Mouse (Mus musculus): Measurements from ENCODE around the gene Ssc5d. TPM values are rescaled to one million over a fixed set of nuclear protein-coding genes. Genes with fewer than 3 reads are reported as not detected.
A peak's percentile ranks its signal among the peaks of the same experiment; 100 is the strongest.

Gene Ssc5d
- polyA plus RNA-seq, 1 experiment from 2014 or later, result 1.3 TPM

DNA sequence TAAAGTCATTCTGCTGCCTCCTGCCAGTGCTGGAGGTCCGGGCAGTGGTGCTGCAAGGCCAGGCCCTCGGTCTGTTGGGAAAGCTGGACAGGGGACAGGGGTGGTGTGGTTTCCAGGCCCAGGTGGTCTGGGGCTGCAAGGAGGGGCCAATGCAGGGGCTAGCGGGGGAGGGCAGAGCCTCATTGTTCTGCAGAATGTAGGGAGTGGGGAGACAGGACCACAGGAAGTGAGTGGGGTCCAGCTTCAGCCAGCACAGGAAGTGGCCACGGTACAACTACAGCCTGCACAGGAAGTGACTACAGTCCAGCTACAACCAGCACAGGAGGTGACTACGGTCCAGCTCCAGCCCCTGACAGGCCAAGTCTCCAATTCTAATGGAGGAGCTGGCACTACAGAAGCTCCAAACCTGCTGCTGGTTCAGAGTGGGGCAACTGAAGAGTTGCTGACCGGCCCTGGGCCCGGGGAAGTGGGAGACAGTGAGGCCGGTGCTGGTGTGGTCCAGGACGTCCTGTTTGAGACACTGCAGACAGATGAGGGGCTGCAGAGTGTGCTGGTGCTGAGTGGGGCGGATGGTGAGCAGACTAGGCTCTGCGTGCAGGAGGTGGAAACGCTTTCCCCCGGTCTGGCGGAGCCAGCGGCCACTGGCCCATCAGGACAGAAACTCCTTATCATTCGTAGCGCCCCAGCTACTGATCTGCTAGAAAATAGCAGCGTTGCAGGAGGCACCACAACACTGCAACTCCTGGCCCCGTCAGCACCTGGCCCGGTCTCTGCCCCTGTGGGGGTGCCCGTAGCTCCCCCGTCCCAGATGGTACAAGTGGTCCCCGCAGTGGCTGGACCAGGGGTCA is 4.4 kb upstream of the Ssc5d start:
- Histone ChIP-seq H3K9me3 (no peaks in the 10 kb centered on the region), H3K27me3 (no peaks in the 10 kb centered on the region), H3K9ac (peak overlapping the region; percentile 57; the same call in 1 of the 2 replicates), H3K27ac (replicated peaks) (peak overlapping the region; percentile 99), H3K4me3 (no peak overlapping the region), H3K36me3 (peaks cover 23% of the 10 kb centered on the region; the same call in 1 of the 2 replicates), H3K4me2 (peak overlapping the region; percentile 96), H3K4me1 (replicated peaks) (peaks cover 63% of the 10 kb centered on the region)
- 58% methylated on average over 23 of the region's 23 CpGs for WGBS
- ATAC-seq (ENCODE audit: low FRiP score, low read depth), result no peak

DNA sequence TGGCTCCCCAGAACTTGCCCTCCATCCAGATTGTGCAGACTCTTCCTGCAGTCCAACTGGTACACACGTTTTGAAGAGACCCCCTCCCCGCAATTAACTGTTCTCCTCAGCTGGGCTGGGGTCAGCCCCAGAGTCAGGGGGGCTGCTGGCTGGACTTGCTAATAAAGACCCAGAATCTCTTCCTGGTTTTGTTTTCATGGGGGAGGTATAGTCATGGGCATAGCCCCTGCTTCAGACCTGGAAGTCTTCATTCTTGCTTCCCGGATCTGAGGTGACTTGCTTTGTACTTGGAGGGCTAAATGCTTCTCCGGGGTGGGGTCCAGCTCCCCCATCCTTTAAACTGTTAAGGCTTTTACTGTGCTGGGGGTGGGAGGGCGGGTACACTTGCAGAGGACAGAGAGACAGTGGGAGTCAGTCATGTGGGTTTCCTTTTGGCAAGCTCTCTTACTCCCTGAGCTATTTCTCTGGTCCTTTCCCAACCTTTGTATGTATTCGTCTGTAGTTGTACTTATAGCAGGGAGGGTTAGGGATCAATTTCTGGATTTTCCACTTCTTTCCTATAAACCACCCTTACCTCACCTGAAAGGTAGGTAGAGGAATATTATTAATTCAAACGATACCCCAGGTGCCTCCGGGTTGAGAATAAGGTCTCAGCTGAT is 3.6 kb upstream of the Ssc5d start, which contains the start of gene Nat14:
Gene Nat14, plus strand, starts transcription at position 205 of the 659 bp plus-strand sequence.
- H3K9ac ChIP-seq, result peak within 1 kb of the TSS; percentile 57
- peaks cover 23% of the 10 kb centered on the region; the same call in 1 of the 2 replicates for H3K36me3 ChIP-seq
- WGBS, result 29% methylated on average over 8 of the region's 8 CpGs
- H3K4me3 ChIP-seq, result peak within 1 kb of the TSS; percentile 42
- H3K27me3 ChIP-seq, result no peaks in the 10 kb centered on the region
- H3K4me2 ChIP-seq, result peak within 1 kb of the TSS; percentile 96
- peaks cover 57% of the 10 kb centered on the region for H3K4me1 ChIP-seq (replicated peaks)
- ATAC-seq (ENCODE audit: low FRiP score, low read depth), result 0 out of 2 replicates have a peak, but pooled peaks have one; percentile 2
- peak within 1 kb of the TSS; percentile 99 for H3K27ac ChIP-seq (replicated peaks)
- H3K9me3 ChIP-seq, result no peaks in the 10 kb centered on the region

DNA sequence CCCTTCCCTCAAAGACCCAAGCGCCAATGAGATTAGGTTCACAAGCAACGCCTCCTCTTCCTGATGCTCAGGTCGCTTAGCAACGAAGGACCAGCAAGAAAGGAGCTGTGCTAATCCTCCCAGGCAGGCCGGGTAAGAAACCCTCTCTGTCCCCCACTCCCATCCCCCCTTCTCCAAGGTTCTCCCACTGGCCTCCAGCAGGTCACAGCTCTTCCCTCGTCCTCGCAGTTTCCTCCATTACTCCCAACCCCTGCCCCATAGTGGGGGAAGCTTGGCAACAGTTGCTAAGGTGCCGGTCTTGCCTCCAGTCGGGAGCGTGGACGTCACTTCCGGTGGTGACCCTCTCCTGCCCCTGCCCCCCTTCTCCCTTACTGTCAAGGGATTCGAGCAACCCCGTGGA is 3.1 kb upstream of the Ssc5d start:
- WGBS, result 0% methylated on average over 14 of the region's 14 CpGs
- peak overlapping the region; percentile 96 for H3K4me2 ChIP-seq
- H3K27ac ChIP-seq (replicated peaks), result peak overlapping the region; percentile 99
- peaks cover 23% of the 10 kb centered on the region; the same call in 1 of the 2 replicates for H3K36me3 ChIP-seq
- H3K9me3 ChIP-seq, result no peaks in the 10 kb centered on the region
- peak; percentile 84 for ATAC-seq (ENCODE audit: low FRiP score, low read depth)
- peak overlapping the region; percentile 42 for H3K4me3 ChIP-seq
- peaks cover 53% of the 10 kb centered on the region for H3K4me1 ChIP-seq (replicated peaks)
- no peaks in the 10 kb centered on the region for H3K27me3 ChIP-seq
- peak overlapping the region; percentile 57 for H3K9ac ChIP-seq

DNA sequence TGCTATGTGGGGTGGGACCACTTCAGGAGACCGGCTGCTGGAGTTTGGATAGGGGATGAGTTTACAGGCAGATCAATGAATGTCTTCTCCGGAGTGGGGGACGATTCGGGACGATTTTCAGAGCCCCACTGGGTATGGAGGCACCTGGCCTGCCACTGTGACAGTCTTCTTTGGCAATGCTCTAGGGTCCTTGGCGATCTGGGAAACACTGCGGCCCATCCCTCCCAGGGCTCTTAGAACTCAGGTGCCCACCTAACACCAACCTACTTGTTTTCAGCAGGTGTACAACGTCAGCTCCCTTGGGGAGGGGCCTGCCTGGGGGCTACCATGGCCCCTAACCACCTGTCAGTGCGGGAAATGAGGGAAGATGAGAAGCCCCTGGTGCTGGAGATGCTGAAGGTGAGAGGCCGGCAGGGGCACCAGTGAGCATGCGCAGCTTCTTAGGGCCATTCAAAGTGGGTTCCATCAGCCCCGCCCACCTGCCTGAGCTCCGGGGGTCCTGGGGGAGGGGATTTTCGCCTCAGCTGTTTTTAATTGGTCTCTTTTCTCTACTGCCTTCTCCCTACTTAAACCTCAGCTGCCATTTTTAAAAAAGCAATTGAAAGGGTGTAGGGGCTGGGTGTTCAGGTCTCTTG is 2.5 kb upstream of the Ssc5d start:
- under 1% methylated on average over 14 of the region's 14 CpGs for WGBS
- no peaks in the 10 kb centered on the region for H3K27me3 ChIP-seq
- ATAC-seq (ENCODE audit: low FRiP score, low read depth), result peak; percentile 50
- peak overlapping the region; percentile 57 for H3K9ac ChIP-seq
- peaks cover 53% of the 10 kb centered on the region for H3K4me1 ChIP-seq (replicated peaks)
- H3K4me2 ChIP-seq, result peak overlapping the region; percentile 96
- H3K27ac ChIP-seq (replicated peaks), result peak overlapping the region; percentile 99
- H3K36me3 ChIP-seq, result peaks cover 23% of the 10 kb centered on the region; the same call in 1 of the 2 replicates
- H3K9me3 ChIP-seq, result no peaks in the 10 kb centered on the region
- peak overlapping the region; percentile 42 for H3K4me3 ChIP-seq

DNA sequence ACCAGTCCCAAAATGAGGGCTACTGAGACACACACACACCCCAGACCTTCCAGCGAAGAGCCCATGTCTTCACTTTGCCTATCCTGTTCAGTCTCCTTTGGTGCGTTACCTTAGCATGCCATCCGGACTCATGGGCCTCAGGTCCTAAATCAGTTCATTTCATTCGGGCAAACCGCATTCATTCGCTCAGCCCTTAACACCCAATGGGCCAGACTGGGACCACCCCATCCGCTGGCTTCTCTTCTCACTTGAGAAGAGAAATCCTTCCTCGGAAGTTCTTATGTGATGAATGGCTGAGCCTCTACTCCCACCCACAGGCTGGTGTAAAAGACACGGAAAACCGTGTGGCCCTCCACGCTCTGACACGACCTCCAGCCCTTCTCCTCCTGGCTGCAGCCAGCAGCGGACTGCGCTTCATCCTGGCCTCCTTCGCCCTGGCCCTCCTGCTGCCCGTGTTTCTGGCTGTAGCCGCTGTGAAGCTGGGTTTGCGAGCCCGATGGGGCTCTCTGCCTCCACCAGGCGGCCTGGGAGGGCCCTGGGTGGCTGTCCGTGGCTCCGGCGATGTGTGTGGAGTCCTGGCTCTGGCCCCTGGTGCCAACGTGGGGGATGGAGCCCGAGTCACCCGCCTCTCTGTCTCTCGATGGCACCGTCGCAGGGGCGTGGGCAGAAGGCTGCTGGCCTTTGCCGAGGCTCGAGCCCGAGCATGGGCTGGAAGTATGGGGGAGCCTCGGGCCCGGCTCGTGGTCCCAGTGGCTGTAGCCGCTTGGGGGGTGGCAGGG is 1.8 kb upstream of the Ssc5d start:
- Histone ChIP-seq H3K36me3 (peaks cover 21% of the 10 kb centered on the region; the same call in 1 of the 2 replicates), H3K9me3 (no peaks in the 10 kb centered on the region), H3K27me3 (no peaks in the 10 kb centered on the region), H3K4me1 (replicated peaks) (peaks cover 53% of the 10 kb centered on the region), H3K4me3 (peak overlapping the region; percentile 42), H3K4me2 (peak overlapping the region; percentile 96), H3K9ac (peak overlapping the region; percentile 57), H3K27ac (replicated peaks) (peak overlapping the region; percentile 99)
- 0 out of 2 replicates have a peak, but pooled peaks have one; percentile 1 for ATAC-seq (ENCODE audit: low FRiP score, low read depth)
- WGBS, result 2% methylated on average over 37 of the region's 37 CpGs

DNA sequence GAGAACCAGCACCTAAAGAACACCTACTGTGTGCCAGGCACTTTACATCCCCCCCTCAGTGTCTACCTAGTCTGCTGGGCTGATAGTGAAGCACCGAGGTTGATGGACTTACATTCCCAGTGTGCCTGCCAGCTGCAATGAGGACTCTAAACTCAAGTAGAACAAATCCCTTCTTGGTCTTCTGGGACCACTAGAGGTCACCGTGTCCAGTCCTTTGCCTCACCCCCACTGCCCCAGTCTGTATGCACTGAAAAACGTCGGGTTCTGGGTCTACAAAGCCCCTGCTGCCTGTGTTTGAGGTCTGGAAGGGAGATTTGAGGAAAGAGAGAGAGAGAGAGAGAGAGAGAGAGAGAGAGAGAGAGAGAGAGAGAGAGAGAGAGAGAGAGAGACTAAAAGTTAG is 1.1 kb upstream of the Ssc5d start:
- Histone ChIP-seq H3K36me3 (peaks cover 14% of the 10 kb centered on the region; the same call in 1 of the 2 replicates), H3K4me2 (peak overlapping the region; percentile 96), H3K9me3 (no peaks in the 10 kb centered on the region), H3K27me3 (no peaks in the 10 kb centered on the region), H3K27ac (replicated peaks) (peak overlapping the region; percentile 99), H3K9ac (peak overlapping the region; percentile 57), H3K4me1 (replicated peaks) (peaks cover 53% of the 10 kb centered on the region), H3K4me3 (peak overlapping the region; percentile 42)
- no peak for ATAC-seq (ENCODE audit: low FRiP score, low read depth)
- 4% methylated on average over 4 of the region's 4 CpGs for WGBS

DNA sequence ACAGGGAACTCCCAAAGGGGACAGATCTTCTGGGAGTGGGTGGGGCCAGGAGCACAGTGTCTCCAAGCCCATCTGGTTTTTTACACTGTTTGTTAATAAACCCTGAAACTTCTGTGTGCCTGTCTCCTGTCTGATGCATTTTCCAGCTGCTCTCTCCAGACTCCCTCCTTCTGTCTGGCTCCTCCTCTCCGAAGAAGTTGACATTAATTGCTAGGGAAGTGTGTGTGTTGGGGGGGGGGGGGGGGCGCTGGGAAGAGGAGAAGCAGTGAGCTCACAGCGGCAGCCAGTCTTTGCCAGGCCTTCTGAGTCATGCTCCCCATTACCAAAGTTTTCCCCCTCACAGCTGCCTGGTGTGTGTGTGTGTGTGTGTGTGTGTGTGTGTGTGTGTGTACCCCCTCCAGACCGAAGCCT is 689 bp upstream of the Ssc5d start:
- Histone ChIP-seq H3K4me1 (replicated peaks) (peaks cover 53% of the 10 kb centered on the region), H3K9me3 (no peaks in the 10 kb centered on the region), H3K4me2 (peak overlapping the region; percentile 96; the same call in 1 of the 2 replicates), H3K27ac (replicated peaks) (peak overlapping the region; percentile 55), H3K9ac (no peak overlapping the region), H3K36me3 (peaks cover 10% of the 10 kb centered on the region; the same call in 1 of the 2 replicates), H3K27me3 (no peaks in the 10 kb centered on the region), H3K4me3 (no peak overlapping the region)
- ATAC-seq (ENCODE audit: low FRiP score, low read depth), result no peak
- WGBS, result 22% methylated on average over 3 of the region's 4 CpGs

DNA sequence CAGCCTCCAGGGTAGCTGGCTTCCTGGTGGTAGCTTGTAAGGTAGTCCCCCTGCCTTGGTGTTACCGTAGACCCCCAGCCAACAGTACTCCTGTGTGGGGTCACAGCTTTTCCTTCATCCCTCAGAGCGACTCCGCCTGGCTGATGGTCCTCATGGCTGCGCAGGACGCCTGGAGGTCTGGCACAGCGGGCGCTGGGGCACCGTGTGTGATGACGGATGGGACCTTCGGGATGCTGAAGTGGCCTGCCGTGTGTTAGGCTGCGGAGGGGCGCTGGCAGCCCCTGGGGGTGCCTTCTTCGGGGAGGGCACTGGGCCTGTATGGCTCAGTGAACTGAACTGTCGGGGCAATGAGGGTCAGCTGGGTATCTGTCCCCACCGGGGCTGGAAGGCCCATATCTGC is 1.3 kb downstream of the Ssc5d start:
- 55% methylated on average over 16 of the region's 16 CpGs for WGBS
- ATAC-seq (ENCODE audit: low FRiP score, low read depth), result no peak
- no peaks in the 10 kb centered on the region for H3K9me3 ChIP-seq
- H3K4me3 ChIP-seq, result no peak overlapping the region
- H3K36me3 ChIP-seq, result no peaks in the 10 kb centered on the region
- H3K27ac ChIP-seq (replicated peaks), result no peak overlapping the region
- H3K27me3 ChIP-seq, result no peaks in the 10 kb centered on the region
- no peak overlapping the region for H3K9ac ChIP-seq
- peaks cover 42% of the 10 kb centered on the region for H3K4me1 ChIP-seq (replicated peaks)
- H3K4me2 ChIP-seq, result no peak overlapping the region

DNA sequence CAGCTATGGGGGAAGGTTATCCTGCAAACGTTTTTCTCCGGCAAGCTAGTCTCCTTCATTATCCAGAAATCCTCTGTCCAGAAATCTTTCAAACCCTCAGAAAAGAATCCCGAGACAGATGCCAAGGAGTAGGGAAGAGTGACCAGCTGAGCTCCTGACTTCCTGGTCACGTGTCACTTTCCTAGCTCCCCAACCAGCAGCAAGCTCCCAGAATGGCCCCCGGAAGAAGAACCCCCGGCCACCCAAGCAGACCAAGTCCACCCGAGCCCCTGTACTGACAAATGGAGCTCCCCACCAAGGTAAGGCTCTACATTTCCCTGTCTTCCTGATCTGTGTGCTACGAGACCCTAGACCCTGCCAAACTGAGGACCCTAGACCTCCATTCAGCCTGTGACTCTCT is 2.1 kb downstream of the Ssc5d start:
- Histone ChIP-seq H3K27ac (replicated peaks) (no peak overlapping the region), H3K4me1 (replicated peaks) (peaks cover 37% of the 10 kb centered on the region), H3K4me2 (no peak overlapping the region), H3K36me3 (no peaks in the 10 kb centered on the region), H3K4me3 (no peak overlapping the region), H3K9ac (no peak overlapping the region), H3K27me3 (no peaks in the 10 kb centered on the region), H3K9me3 (no peaks in the 10 kb centered on the region)
- no peak for ATAC-seq (ENCODE audit: low FRiP score, low read depth)
- WGBS, result 67% methylated on average over 8 of the region's 8 CpGs

DNA sequence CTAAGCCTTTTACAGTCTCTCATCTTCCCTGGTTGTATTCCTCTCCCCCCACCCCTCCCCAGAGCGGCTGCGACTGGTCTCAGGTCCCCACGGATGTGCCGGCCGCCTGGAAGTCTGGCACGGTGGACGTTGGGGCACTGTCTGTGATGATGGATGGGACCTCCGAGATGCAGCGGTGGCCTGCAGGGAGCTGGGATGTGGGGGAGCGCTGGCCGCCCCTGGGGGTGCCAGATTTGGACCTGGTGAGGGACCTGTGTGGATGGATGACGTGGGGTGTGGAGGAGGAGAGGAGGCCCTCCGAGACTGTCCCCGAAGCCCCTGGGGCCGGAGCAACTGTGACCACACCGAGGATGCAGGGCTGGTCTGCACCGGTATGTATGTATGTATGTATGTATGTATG is 2.7 kb downstream of the Ssc5d start:
- Histone ChIP-seq H3K4me2 (no peak overlapping the region), H3K4me3 (no peak overlapping the region), H3K36me3 (no peaks in the 10 kb centered on the region), H3K27me3 (no peaks in the 10 kb centered on the region), H3K9me3 (no peaks in the 10 kb centered on the region), H3K9ac (no peak overlapping the region), H3K27ac (replicated peaks) (no peak overlapping the region), H3K4me1 (replicated peaks) (peaks cover 31% of the 10 kb centered on the region)
- WGBS, result 69% methylated on average over 17 of the region's 17 CpGs
- no peak for ATAC-seq (ENCODE audit: low FRiP score, low read depth)

DNA sequence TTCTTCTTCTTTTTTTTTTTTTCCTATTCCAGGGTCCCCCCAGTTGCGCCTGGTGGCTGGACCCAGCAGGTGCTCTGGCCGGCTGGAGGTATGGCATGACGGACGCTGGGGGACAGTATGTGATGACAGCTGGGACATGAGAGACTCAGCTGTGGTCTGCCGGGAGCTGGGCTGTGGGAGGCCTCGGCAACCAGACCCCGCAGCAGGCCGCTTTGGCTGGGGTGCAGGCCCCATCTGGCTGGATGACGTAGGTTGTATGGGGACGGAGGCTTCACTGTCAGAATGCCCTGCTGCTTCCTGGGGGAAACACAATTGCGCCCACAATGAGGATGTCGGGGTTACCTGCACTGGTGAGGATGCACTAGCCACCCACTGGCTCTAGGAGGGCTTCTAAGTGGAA is 7.5 kb downstream of the Ssc5d start:
- H3K27me3 ChIP-seq, result no peaks in the 10 kb centered on the region
- H3K36me3 ChIP-seq, result no peaks in the 10 kb centered on the region

More for the DNA sequence above, 7.5 kb downstream of the Ssc5d start:
- Histone ChIP-seq H3K4me2 (no peak overlapping the region), H3K27ac (replicated peaks) (no peak overlapping the region), H3K9ac (no peak overlapping the region), H3K9me3 (no peaks in the 10 kb centered on the region), H3K4me3 (no peak overlapping the region), H3K4me1 (replicated peaks) (no peaks in the 10 kb centered on the region)
- ATAC-seq (ENCODE audit: low FRiP score, low read depth), result no peak
- 58% methylated on average over 12 of the region's 12 CpGs for WGBS

Data from hindbrain, embryonic 15.5 days (tissue).